Mouse (Mus musculus): ENCODE measurements around the gene Tgfb2. TPM values are rescaled to one million over a fixed set of nuclear protein-coding genes. Genes with fewer than 3 reads are reported as not detected.

Gene Tgfb2
- total and polyA plus RNA-seq, 3 experiments: 0.12 to 0.19 TPM; not detected in 1

GRCm38 (mm10) chr1:186703256-186703979, 2.4 kb downstream of the Tgfb2 start:
- Histone ChIP-seq H3K9ac (ENCODE audit: control insufficient read depth, low read depth, low read length, poor library complexity, severe bottlenecking) (no peak overlapping the region), H3K9me3 (replicated peaks; ENCODE audit: insufficient read depth, low read length) (no peaks in the 10 kb centered on the region), H3K4me1 (ENCODE audit: control insufficient read depth in 1 of 2, insufficient read depth in 2 of 2, low read length in 2 of 2) (no peaks in the 10 kb centered on the region), H3K27ac (ENCODE audit: control insufficient read depth, low read depth, low read length) (no peak overlapping the region), H3K4me3 (ENCODE audit: control insufficient read depth in 1 of 2, insufficient read depth in 1 of 2, low read depth in 2 of 2, low read length in 2 of 2) (no peak overlapping the region), H3K36me3 (ENCODE audit: control insufficient read depth in 1 of 2, insufficient read depth in 2 of 2, low read length in 2 of 2) (no peaks in the 10 kb centered on the region), H3K27me3 (ENCODE audit: control insufficient read depth in 1 of 2, insufficient read depth in 2 of 2, low read length in 2 of 2) (no peaks in the 10 kb centered on the region), H3K79me2 (ENCODE audit: control insufficient read depth, insufficient read depth, low read length, poor library complexity) (no peaks in the 10 kb centered on the region)
- TF ChIP-seq BHLHE40 (IDR thresholded peaks at IDR 0.05; ENCODE audit: borderline replicate concordance, low read depth, low read length) (no peak), TBP (IDR thresholded peaks at IDR 0.05; ENCODE audit: low read depth, low read length) (no peak), CTCF (IDR thresholded peaks at IDR 0.05 in 2 of 3, conservative IDR thresholded peaks at IDR 0.05 in 1 of 3; ENCODE audit: control insufficient read depth in 1 of 3, insufficient read depth in 1 of 3, low read depth in 2 of 3, low read length in 3 of 3, poor library complexity in 1 of 3, severe bottlenecking in 1 of 3) (no peak), MXI1 (IDR thresholded peaks at IDR 0.05; ENCODE audit: low read depth, low read length) (no peak), CHD2 (IDR thresholded peaks at IDR 0.05; ENCODE audit: low read length) (no peak), USF2 (IDR thresholded peaks at IDR 0.05; ENCODE audit: borderline replicate concordance in 1 of 2, insufficient read depth in 1 of 2, low read depth in 1 of 2, low read length in 2 of 2) (no peak), MAFK (IDR thresholded peaks at IDR 0.05; ENCODE audit: borderline replicate concordance, low read depth, low read length) (no peak), TCF12 (IDR thresholded peaks at IDR 0.05; ENCODE audit: low read depth, low read length) (no peak), MEF2A (IDR thresholded peaks at IDR 0.05; ENCODE audit: extremely low read depth, insufficient replicate concordance, low read depth, low read length, poor library complexity, severe bottlenecking) (no peak), USF1 (IDR thresholded peaks at IDR 0.05; ENCODE audit: low read depth, low read length) (no peak), MAZ (IDR thresholded peaks at IDR 0.05; ENCODE audit: low read depth, low read length) (no peak), ELF1 (IDR thresholded peaks at IDR 0.05; ENCODE audit: low read depth, low read length) (no peak), MYC (IDR thresholded peaks at IDR 0.05; ENCODE audit: low read depth, low read length) (no peak), NRF1 (IDR thresholded peaks at IDR 0.05; ENCODE audit: insufficient read depth, low read depth, low read length, poor library complexity, severe bottlenecking) (no peak), ZMIZ1 (IDR thresholded peaks at IDR 0.05; ENCODE audit: low read depth, low read length) (no peak), UBTF (IDR thresholded peaks at IDR 0.05; ENCODE audit: borderline replicate concordance, insufficient read depth, low read depth, low read length) (no peak), ETS1 (IDR thresholded peaks at IDR 0.05; ENCODE audit: low read depth, low read length) (no peak), SMC3 (IDR thresholded peaks at IDR 0.05; ENCODE audit: low read depth, low read length) (no peak)
- DNase-seq (ENCODE audit: low read depth, low spot score): no peak

Measured in MEL (cell line).